Mouse (Mus musculus) liver, postnatal 0 days (tissue): ENCODE measurements around the gene Id2. TPM values are rescaled to one million over a fixed set of nuclear protein-coding genes. Genes with fewer than 3 reads are reported as not detected.

Source experiments
- ATAC-seq: fragments of 200-750 bp; cut with Nextera tagmentation; 2 replicates; pipeline ENCODE4 v1.8.0; 2017; ENCODE audit warnings: mild to moderate bottlenecking, moderate library complexity
- DNase-seq: peaks from one replicate; pipeline ENCODE4 v3.0.0-alpha.2; 2016
- H3K27ac ChIP-seq: fragments of 300-500 bp; sonication (generic); 2 replicates; pipeline ENCODE4 v1.5.1; 2014; ENCODE audit warnings: antibody characterized with exemption, moderate library complexity, mild to moderate bottlenecking, low read depth
- H3K27me3 ChIP-seq: fragments of 300-500 bp; sonication (generic); 2 replicates; pipeline ENCODE4 v1.6.1; 2014; ENCODE audit warnings: low read length, control low read depth, mixed read lengths; ENCODE audit not compliant: insufficient read depth
- H3K36me3 ChIP-seq: fragments of 300-500 bp; sonication (generic); replicated peaks from 2 replicates; pipeline ENCODE4 v1.6.1; 2014; ENCODE audit warnings: mild to moderate bottlenecking, control low read depth, low read length, moderate library complexity, mixed read lengths; ENCODE audit not compliant: insufficient read depth
- H3K4me1 ChIP-seq: fragments of 300-500 bp; sonication (generic); 2 replicates; pipeline ENCODE4 v1.6.1; 2014; ENCODE audit warnings: antibody characterized with exemption, mild to moderate bottlenecking, control low read depth; ENCODE audit not compliant: insufficient read depth
- H3K4me2 ChIP-seq: fragments of 300-500 bp; sonication (generic); 2 replicates; pipeline ENCODE4 v1.6.1; 2014; ENCODE audit warnings: low read depth, mild to moderate bottlenecking, low read length, moderate library complexity, mixed read lengths
- H3K4me3 ChIP-seq: fragments of 300-500 bp; sonication (generic); 2 replicates; pipeline ENCODE4 v1.5.1; 2014; ENCODE audit warnings: low read depth, low read length
- H3K9ac ChIP-seq: fragments of 300-500 bp; sonication (generic); replicated peaks from 2 replicates; pipeline ENCODE4 v1.6.1; 2014; ENCODE audit warnings: mild to moderate bottlenecking, moderate library complexity
- H3K9me3 ChIP-seq: fragments of 300-500 bp; sonication (generic); 2 replicates; pipeline ENCODE4 v1.6.1; 2016; ENCODE audit warnings: mild to moderate bottlenecking, control low read depth, low read length, mixed read lengths
- CTCF ChIP-seq: sonication (generic); IDR thresholded peaks from 2 replicates; pipeline ENCODE4 v1.5.1; 2016; ENCODE audit warnings: antibody characterized with exemption, low read depth
- EP300 ChIP-seq: IDR thresholded peaks from 2 replicates; pipeline ENCODE4 v1.6.1; 2016; ENCODE audit warnings: antibody characterized with exemption, low read depth, mild to moderate bottlenecking
- WGBS: fragments of 180-500 bp; shearing (Covaris S2); extraction: QIAGEN DNeasy Blood & Tissue Kit; methylation state at CpG from one replicate; pipeline ENCODE4 v1.1.7; 2014; ENCODE audit not compliant: insufficient replicate concordance; 5-methylcytosine and 5-hydroxymethylcytosine counted together
- polyA plus RNA-seq: library from polyadenylated mRNA; unstranded; fragments of >200 nt; fragmentation: Nextera tagmentation; extraction: Ambion mirVana; gene quantifications from 2 replicates; pipeline ENCODE4 v1.2.1, GENCODE M21; 2015

The Id2 gene
- polyA plus RNA-seq, 1 experiment from 2014 or later: 245 TPM

DNA sequence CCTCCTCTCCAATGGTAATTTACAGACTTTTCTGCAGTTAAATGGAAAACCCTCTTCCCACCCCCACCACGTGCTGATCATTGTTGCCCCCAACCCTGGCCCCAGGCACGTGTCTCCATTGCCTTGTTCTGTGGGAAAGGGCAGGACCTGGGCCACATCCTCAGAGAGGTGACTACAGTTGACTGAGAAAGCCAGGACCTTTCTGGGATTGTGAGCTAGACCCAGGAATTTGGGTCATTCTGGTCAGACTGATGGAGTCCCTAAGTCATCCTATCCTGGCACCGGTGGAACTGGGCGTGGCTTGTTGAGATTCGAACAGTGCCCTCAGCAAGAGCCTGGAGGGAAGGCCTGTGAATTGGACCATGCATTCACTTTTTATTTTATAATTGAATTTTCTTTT lies 4.4 kb upstream of the Id2 start:
- Histone ChIP-seq H3K4me1 (peaks cover 16% of the 10 kb centered on the region), H3K4me3 (no peak overlapping the region), H3K27me3 (peaks cover 32% of the 10 kb centered on the region), H3K4me2 (peak overlapping the region; percentile 92; the same call in 1 of the 2 replicates), H3K27ac (0 out of 2 replicates have a peak overlapping the region, but pooled peaks have one; percentile 98), H3K36me3 (no peaks in the 10 kb centered on the region), H3K9ac (no peak overlapping the region), H3K9me3 (no peaks in the 10 kb centered on the region)
- ATAC-seq (no peak), DNase-seq (no peak)
- 24% methylated on average over 5 of the region's 5 CpGs for WGBS
- TF ChIP-seq CTCF (no peak), EP300 (no peak)

DNA sequence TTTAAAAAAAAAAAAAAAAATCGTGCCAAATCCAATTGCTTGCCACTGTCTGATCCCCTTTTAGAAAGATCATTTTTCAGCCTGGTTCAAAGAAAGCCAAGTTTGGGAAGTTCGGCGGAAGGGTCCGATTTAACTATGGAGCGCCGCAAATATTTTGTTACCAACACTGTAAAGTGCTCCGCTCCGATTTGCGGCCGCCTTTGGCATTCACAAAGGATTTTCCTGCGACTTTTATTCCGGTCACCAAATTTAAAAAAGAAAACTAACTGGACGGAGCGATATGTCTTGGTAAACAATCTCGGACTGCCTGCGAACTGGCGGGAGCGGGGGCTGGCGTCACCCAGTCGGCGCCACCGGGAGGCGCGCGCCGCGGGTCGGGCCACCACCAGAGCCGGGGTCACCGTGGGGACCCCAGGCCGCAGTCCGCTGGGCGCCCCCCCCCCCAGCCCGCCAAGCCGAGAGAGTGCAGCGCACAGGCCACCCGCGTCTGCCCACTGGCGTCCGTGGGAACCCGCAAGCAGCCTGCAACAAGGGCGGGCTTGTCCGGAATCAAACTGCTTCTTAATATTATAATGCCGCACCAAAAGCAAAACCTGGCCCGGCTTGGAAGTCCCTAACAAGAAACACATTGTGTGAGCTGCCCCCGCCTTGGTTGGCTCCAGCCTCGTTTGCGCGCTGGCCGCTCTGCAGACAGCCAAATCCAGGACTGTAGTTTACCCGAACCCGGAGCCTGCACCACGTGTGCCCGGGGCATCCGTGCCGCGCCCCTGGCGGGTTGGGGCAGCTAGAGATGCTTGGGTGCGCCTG lies 3.7 kb upstream of the Id2 start:
- DNase-seq (peak; percentile 59), ATAC-seq (no peak)
- Histone ChIP-seq H3K27ac (peak overlapping the region; percentile 98), H3K27me3 (peaks cover 32% of the 10 kb centered on the region), H3K9me3 (no peaks in the 10 kb centered on the region), H3K4me1 (peaks cover 16% of the 10 kb centered on the region), H3K4me2 (peak overlapping the region; percentile 92), H3K36me3 (no peaks in the 10 kb centered on the region), H3K9ac (peak overlapping the region; percentile 61), H3K4me3 (peak overlapping the region; percentile 59)
- WGBS: under 1% methylated on average over 52 of the region's 59 CpGs
- TF ChIP-seq EP300 (no peak), CTCF (no peak)

DNA sequence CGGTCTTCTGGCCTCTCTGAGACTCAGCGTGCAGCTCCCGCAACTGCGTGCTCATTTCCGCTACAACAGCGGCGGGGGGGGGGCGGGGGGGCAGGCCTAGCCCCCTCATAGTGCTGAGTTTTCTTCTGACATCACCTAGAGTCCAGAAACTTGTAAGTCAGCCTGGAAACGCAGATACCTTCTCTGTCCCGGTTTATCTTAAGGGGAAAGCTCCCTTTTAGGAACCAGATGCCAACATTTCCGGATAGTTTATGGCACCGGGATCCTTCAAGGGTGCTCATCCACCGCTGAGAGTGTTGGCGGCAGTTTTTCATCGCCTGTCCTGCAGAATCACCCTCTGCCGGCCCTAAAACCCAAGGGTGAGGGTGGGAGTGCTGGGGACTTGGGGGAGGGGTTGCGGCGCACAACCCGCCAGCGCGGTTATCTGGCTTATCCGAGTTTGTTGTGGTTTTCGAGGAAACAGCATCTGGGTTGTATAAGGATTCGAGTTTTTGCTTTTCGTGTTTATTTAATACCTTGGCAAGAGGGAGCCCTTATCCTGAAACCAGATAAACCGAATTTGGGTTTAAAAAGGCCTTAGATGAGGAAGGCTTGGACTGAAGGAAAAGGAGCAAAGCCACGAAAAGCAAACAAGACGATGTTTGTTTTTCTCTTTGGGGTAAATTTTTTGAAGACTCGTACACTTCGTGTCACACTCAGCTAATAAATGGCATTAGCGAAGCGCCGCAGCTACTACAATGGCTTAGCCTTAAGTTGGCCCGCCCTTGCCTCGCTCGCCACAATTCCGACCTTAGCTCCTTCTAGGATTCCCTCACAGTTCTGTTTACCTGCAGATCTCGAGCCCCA lies 2.8 kb upstream of the Id2 start:
- DNase-seq: peak; percentile 32
- Histone ChIP-seq H3K9me3 (no peaks in the 10 kb centered on the region), H3K27me3 (peaks cover 32% of the 10 kb centered on the region), H3K4me2 (peak overlapping the region; percentile 92), H3K4me3 (peak overlapping the region; percentile 59), H3K27ac (peak overlapping the region; percentile 98), H3K9ac (peak overlapping the region; percentile 61), H3K4me1 (peaks cover 16% of the 10 kb centered on the region), H3K36me3 (no peaks in the 10 kb centered on the region)
- 2% methylated on average over 38 of the region's 38 CpGs for WGBS
- no peak for ATAC-seq
- TF ChIP-seq CTCF (no peak), EP300 (no peak)

DNA sequence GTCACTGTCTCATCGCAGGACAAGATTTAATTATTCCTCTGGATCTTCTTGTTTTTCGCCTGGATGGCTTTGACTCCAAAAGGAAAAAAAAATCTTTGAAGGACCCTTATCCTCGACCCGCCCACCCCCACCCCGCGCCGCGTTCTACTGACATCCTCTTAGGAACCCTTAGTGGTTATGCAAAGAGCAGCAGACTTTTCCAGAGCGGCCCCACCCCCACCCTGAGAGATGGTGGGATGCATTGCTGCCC lies 2.3 kb upstream of the Id2 start:
- Histone ChIP-seq H3K4me1 (peaks cover 16% of the 10 kb centered on the region), H3K9ac (peak overlapping the region; percentile 61), H3K27me3 (peaks cover 32% of the 10 kb centered on the region), H3K9me3 (no peaks in the 10 kb centered on the region), H3K4me2 (peak overlapping the region; percentile 92), H3K27ac (peak overlapping the region; percentile 98), H3K36me3 (no peaks in the 10 kb centered on the region), H3K4me3 (peak overlapping the region; percentile 59)
- WGBS: 2% methylated on average over 9 of the region's 9 CpGs
- ATAC-seq (no peak), DNase-seq (peak; percentile 69)
- TF ChIP-seq CTCF (no peak), EP300 (no peak)

DNA sequence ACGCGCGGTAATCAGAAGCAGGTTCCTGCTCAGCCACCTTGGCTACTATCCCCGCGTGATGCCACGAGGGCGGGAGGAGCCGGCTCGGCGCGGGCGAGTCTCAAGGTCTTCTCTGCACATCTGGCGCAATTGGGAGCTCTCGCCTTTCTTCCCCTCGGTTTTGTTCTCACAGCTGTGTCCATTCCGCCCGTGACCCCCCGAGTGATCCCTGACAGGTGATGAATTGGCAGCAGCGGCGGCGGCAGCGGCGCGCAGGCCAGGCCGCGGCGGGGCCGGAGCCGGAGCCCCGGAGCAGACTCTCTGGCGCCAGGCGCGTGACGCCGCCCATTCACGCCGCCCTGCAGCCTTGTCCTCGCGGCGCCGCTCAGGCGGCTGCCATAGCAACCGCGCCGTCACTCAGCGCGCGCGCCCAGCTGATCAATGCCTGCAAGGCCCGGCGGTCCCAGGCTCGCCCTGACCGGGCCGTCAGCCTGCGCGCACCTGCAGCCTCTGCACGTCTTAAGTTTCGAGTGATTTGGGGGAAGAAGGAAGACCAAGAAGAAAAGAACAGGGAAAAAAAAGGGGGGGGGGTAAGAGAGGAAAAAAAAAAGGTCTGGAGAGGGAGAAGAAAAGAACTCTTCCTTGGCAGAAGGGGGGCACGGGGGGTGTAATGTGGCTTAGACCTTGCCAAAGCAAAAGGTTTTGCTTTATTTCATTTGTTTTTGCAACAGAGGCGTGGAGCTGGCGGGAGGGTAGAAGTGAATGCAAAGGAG lies 1.8 kb upstream of the Id2 start:
- Histone ChIP-seq H3K4me1 (peaks cover 16% of the 10 kb centered on the region), H3K36me3 (no peaks in the 10 kb centered on the region), H3K4me3 (peak overlapping the region; percentile 59), H3K27me3 (peaks cover 32% of the 10 kb centered on the region), H3K9ac (peak overlapping the region; percentile 74), H3K9me3 (no peaks in the 10 kb centered on the region), H3K4me2 (peak overlapping the region; percentile 92), H3K27ac (peak overlapping the region; percentile 98)
- DNase-seq (peak; percentile 89), ATAC-seq (peak; percentile 74)
- TF ChIP-seq CTCF (no peak), EP300 (no peak)
- WGBS: 1% methylated on average over 59 of the region's 61 CpGs

DNA sequence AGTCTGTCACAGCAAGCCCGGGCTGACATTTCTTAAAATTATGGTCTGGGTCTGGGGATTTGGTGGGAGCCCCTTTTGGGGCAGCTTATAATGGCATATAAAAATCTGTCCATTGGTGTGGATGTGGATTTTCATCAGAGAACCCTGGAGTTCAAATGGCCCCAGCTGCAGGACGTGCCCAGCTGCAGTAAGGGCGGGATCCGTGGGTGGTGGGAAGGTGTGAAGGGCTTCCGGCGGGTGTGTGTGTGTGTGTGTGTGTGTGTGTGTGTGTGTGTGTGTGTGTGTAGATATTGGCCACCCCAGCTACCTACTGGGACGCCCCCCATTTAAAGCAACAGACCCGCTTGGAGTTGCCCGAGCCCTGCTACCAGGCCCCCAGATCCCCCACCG lies 1.2 kb upstream of the Id2 start:
- Histone ChIP-seq H3K9ac (peak overlapping the region; percentile 74), H3K9me3 (no peaks in the 10 kb centered on the region), H3K4me3 (peak overlapping the region; percentile 59), H3K4me2 (peak overlapping the region; percentile 92), H3K36me3 (no peaks in the 10 kb centered on the region), H3K4me1 (peaks cover 19% of the 10 kb centered on the region), H3K27me3 (peaks cover 32% of the 10 kb centered on the region), H3K27ac (peak overlapping the region; percentile 98)
- WGBS: 4% methylated on average over 8 of the region's 10 CpGs
- DNase-seq (no peak), ATAC-seq (no peak)
- TF ChIP-seq CTCF (no peak), EP300 (no peak)
